Mouse (Mus musculus) kidney, adult 2 months (tissue): Measurements from ENCODE around the gene Folr2. TPM values are rescaled to one million over a fixed set of nuclear protein-coding genes. Genes with fewer than 3 reads are reported as not detected.

Source experiments
- DNase-seq: peaks from one replicate; pipeline ENCODE4 v3.0.0; 2021
- H3K27ac ChIP-seq: fragments of 200-500 bp; 2 replicates; pipeline ENCODE4 v1.5.1; 2012; ENCODE audit warnings: low read depth, low read length, control low read depth, inconsistent platforms; ENCODE audit not compliant: insufficient read depth
- H3K27me3 ChIP-seq: fragments of 200-500 bp; replicated peaks from 2 replicates; pipeline ENCODE4 v1.6.1; 2012; ENCODE audit warnings: mild to moderate bottlenecking, moderate library complexity, low read length, inconsistent platforms; ENCODE audit not compliant: control insufficient read depth, insufficient read depth
- H3K36me3 ChIP-seq: fragments of 200-500 bp; 2 replicates; pipeline ENCODE4 v1.6.1; 2012; ENCODE audit warnings: mild to moderate bottlenecking, moderate library complexity, low read length, inconsistent platforms; ENCODE audit not compliant: control insufficient read depth, insufficient read depth
- H3K4me1 ChIP-seq: fragments of 200-500 bp; 2 replicates; pipeline ENCODE4 v1.6.1; 2011; ENCODE audit warnings: low read length; ENCODE audit not compliant: control insufficient read depth, insufficient read depth
- H3K4me3 ChIP-seq: fragments of 200-500 bp; 2 replicates; pipeline ENCODE4 v1.5.1; 2011; ENCODE audit warnings: mild to moderate bottlenecking, low read depth, low read length, control low read depth; ENCODE audit not compliant: insufficient read depth
- CTCF ChIP-seq: fragments of 200-500 bp; conservative IDR thresholded peaks from 2 replicates; pipeline ENCODE4 v1.5.1; 2011; ENCODE audit warnings: low read depth, mild to moderate bottlenecking, control low read depth, low read length, moderate library complexity, mixed read lengths; ENCODE audit not compliant: insufficient read depth, insufficient read length
- POLR2A ChIP-seq: fragments of 200-500 bp; IDR thresholded peaks from one replicate; pipeline ENCODE4 v1.6.1; 2011; ENCODE audit warnings: low read depth, low read length, control low read depth
- WGBS: fragments of 180-500 bp; shearing (Covaris S2); methylation state at CpG from one replicate; pipeline ENCODE4 v1.1.7; 2018; 5-methylcytosine and 5-hydroxymethylcytosine counted together
- polyA plus RNA-seq: library from polyadenylated mRNA; depleted of rRNA; stranded (reverse); fragments of >200 nt; gene quantifications from 2 replicates; pipeline ENCODE4 v1.2.3, GENCODE M21; 2012

The Folr2 gene
- polyA plus RNA-seq, 1 experiment: 11.7 TPM

- no peak for TF ChIP-seq CTCF
- H3K4me3 ChIP-seq: no peak overlapping the region
- 0 out of 2 replicates have a peak overlapping the region, but pooled peaks have one; percentile 19 for H3K27ac ChIP-seq
- no peaks in the 10 kb centered on the region; the same call in 1 of the 2 replicates for H3K36me3 ChIP-seq
- DNase-seq: no peak
- WGBS: 85% methylated on average over 4 of the region's 4 CpGs
- peaks cover 15% of the 10 kb centered on the region; the same call in 1 of the 2 replicates for H3K4me1 ChIP-seq
- no peaks in the 10 kb centered on the region for H3K27me3 ChIP-seq
Measured at GRCm38 (mm10) chr7:101867482-101867881, 10.5 kb upstream of the Folr2 start.

GRCm38 (mm10) chr7:101866491-101867265, 9.7 kb upstream of the Folr2 start:
- WGBS: 70% methylated on average over 11 of the region's 11 CpGs
- H3K27me3 ChIP-seq: no peaks in the 10 kb centered on the region
- TF ChIP-seq POLR2A (no peak), CTCF (no peak)
- H3K27ac ChIP-seq: no peak overlapping the region; the same call in 1 of the 2 replicates
- H3K36me3 ChIP-seq: peaks cover 2% of the 10 kb centered on the region; the same call in 1 of the 2 replicates
- H3K4me1 ChIP-seq: peaks cover 14% of the 10 kb centered on the region; the same call in 1 of the 2 replicates
- peak; percentile 61 for DNase-seq
- H3K4me3 ChIP-seq: no peak overlapping the region

DNA sequence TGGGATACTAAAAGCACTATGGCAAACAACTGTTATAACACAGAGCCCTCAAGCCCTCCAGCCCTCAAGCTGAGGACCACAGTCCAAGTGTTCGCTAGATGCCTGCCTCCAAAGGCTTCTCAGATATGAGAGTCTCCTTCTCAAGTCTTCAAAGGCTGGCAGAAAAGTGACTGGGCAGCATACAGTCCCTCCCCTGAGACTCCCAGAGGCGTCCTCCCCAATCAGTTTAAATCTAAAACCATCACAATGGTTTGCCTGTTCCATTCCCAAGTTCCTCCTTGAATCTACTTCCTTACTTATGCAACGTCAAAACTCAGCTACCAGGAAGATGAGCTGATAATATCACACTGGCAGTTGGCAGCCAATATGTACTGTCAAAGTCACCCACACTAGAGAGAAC, 6.4 kb upstream of the Folr2 start, which contains the start of gene Anapc15:
Anapc15 (plus strand) TSS at position 301 of the 400 bp plus-strand sequence.
- Histone ChIP-seq H3K4me1 (peaks cover 8% of the 10 kb centered on the region; the same call in 1 of the 2 replicates), H3K27ac (no peak within 1 kb of the TSS), H3K27me3 (no peaks in the 10 kb centered on the region), H3K4me3 (no peak within 1 kb of the TSS), H3K36me3 (peaks cover 2% of the 10 kb centered on the region; the same call in 1 of the 2 replicates)
- 64% methylated on average over 3 of the region's 3 CpGs for WGBS
- no peak for DNase-seq
- TF ChIP-seq POLR2A (no peak), CTCF (no peak)

DNA sequence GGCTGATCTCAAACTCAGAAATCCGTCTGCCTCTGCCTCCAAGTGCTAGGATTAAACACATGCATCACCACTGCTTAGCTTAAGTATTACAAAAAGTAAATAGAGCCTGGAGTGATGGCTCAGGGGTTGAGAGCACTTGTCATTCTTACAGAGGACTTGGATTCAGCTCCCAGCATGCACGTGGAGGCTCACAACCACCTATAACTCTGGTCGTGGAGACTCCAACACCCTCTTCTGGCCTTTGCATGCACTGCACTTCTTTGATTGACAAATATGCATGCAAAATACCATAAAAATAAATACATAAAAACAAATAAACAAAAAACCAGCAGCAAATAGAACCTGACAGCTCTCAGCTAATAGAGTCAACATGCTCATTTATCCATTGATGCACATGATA, 5.3 kb upstream of the Folr2 start:
- Histone ChIP-seq H3K4me3 (no peak overlapping the region), H3K27me3 (no peaks in the 10 kb centered on the region), H3K27ac (no peak overlapping the region), H3K36me3 (peaks cover 3% of the 10 kb centered on the region; the same call in 1 of the 2 replicates), H3K4me1 (peaks cover 4% of the 10 kb centered on the region; the same call in 1 of the 2 replicates)
- TF ChIP-seq POLR2A (no peak), CTCF (0 out of 2 replicates have a peak, but pooled peaks have one; percentile 7)
- DNase-seq: no peak
- WGBS: 77% methylated on average over 3 of the region's 3 CpGs

DNA sequence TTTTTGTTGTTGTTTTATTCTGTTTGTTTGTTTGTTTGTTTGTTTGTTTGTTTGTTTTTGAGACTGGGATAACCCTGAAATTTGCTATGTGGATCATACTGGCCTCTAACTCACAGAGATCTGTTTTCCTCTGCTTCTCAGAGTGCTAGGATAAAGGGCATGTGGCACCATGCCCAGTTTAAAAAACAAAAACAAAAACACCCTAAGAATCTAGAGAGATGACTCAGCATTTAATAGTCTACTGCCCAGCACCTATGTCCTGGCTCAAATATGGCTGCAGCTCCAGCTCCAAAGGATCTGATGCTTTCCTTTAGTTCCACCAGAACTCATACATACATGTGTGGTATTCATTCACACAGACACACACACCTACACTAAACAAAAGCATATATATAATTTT, 4.0 kb upstream of the Folr2 start:
- Histone ChIP-seq H3K36me3 (peaks cover 3% of the 10 kb centered on the region; the same call in 1 of the 2 replicates), H3K27ac (peak overlapping the region; percentile 52; the same call in 1 of the 2 replicates), H3K27me3 (no peaks in the 10 kb centered on the region), H3K4me3 (no peak overlapping the region), H3K4me1 (peaks cover 4% of the 10 kb centered on the region; the same call in 1 of the 2 replicates)
- peak; percentile 90 for DNase-seq
- no peak for TF ChIP-seq POLR2A
- no peak for TF ChIP-seq CTCF

GRCm38 (mm10) chr7:101858362-101858761, 1.4 kb upstream of the Folr2 start:
- peaks cover 3% of the 10 kb centered on the region; the same call in 1 of the 2 replicates for H3K36me3 ChIP-seq
- H3K27ac ChIP-seq: no peak overlapping the region
- TF ChIP-seq CTCF (no peak), POLR2A (no peak)
- peaks cover 2% of the 10 kb centered on the region; the same call in 1 of the 2 replicates for H3K4me1 ChIP-seq
- no peaks in the 10 kb centered on the region for H3K27me3 ChIP-seq
- 70% methylated on average over 9 of the region's 9 CpGs for WGBS
- H3K4me3 ChIP-seq: no peak overlapping the region
- no peak for DNase-seq

DNA sequence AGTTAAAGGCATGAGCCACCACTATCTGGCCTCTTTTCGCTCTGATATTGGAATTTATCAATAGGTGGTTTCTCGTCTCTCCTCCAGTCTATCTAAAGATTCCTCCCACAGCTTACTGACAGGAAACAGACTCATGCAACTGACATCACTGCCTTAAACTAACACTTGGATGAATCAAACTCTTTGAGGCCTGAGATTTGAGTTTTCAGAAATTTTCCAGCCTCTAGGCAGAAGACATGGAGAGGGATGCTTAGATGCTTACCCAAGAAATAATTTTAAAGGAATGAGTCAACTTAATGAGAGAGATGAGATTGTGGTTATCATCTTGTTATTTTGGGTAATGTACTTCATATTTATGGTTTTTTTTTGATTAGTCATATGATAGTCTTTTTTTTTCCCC, 3.2 kb downstream of the Folr2 start:
- peaks cover 1% of the 10 kb centered on the region; the same call in 1 of the 2 replicates for H3K36me3 ChIP-seq
- H3K4me1 ChIP-seq: no peaks in the 10 kb centered on the region; the same call in 1 of the 2 replicates
- no peak overlapping the region for H3K4me3 ChIP-seq
- TF ChIP-seq CTCF (no peak), POLR2A (no peak)
- H3K27me3 ChIP-seq: no peaks in the 10 kb centered on the region
- no peak for DNase-seq
- WGBS: 89% methylated on average over 2 of the region's 2 CpGs
- no peak overlapping the region for H3K27ac ChIP-seq
